Mouse (Mus musculus) naive thymus-derived CD4-positive, alpha-beta T cell, adult 5 months (primary cell): ENCODE measurements around the gene Trp63. TPM values are rescaled to one million over a fixed set of nuclear protein-coding genes. Genes with fewer than 3 reads are reported as not detected.

Experiments used
- polyA plus RNA-seq: library from polyadenylated mRNA; unstranded; fragments of 100-300 nt; shearing (Covaris generic); gene quantifications from one replicate; pipeline ENCODE4 v1.2.1, GENCODE M21; 2017

Gene Trp63
- 0.26 TPM for polyA plus RNA-seq

GRCm38 (mm10) chr16:25683531-25684248 lies at the start of gene Trp63:
TSS of gene Trp63 (plus strand) at chr16:25683763.

